Mouse (Mus musculus) spleen, adult 2 months (tissue): ENCODE measurements around the gene Hoxd4.

Experiments
- CTCF ChIP-seq: fragments of 200-500 bp; IDR thresholded peaks from 2 replicates; pipeline ENCODE4 v1.5.1; 2011; ENCODE audit warnings: mild to moderate bottlenecking, inconsistent platforms; ENCODE audit not compliant: insufficient read depth, insufficient read length, insufficient replicate concordance; ENCODE audit errors: extremely low read depth
- POLR2A ChIP-seq: fragments of 200-500 bp; IDR thresholded peaks from 2 replicates; pipeline ENCODE4 v1.6.1; 2011; ENCODE audit warnings: low read depth, low read length, inconsistent platforms

- TF ChIP-seq CTCF (no peak), POLR2A (no peak)
Measured at GRCm38 (mm10) chr2:74753711-74754110, 42.0 kb downstream of the Hoxd4 start.
